Mouse (Mus musculus): ENCODE data around the gene Wdr34.
"Not testable (repeated sequence)": the region's sequence is repeated elsewhere in the genome, so short reads cannot be mapped to it uniquely, and the experiment has no call there.

Wdr34 gene

GRCm38 (mm10) chr2:30066046-30066901, 17.6 kb upstream of the Wdr34 start:
- DNase-seq (ENCODE audit: low spot score), result peak; percentile 82

DNA sequence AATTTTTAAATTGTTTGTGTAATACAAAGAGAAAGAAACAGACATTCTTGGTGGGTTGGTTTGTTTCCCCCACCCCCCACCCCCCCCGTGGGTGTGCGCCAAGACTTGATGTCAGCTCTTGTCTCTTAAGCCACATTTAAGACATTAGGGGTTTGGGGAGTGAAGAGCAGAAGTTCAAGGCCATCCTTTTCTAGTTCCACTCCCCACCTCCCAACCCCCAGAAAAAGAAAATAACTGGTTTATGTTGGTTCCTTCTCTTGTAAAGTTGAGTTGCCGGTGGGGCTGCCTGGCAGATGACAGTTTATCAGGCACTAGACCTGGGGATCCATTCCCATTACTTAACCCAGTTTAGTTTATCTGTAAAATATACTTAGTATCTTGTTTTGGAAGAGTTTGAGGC, 15.6 kb upstream of the Wdr34 start:
- no peak for DNase-seq (ENCODE audit: low spot score)

DNA sequence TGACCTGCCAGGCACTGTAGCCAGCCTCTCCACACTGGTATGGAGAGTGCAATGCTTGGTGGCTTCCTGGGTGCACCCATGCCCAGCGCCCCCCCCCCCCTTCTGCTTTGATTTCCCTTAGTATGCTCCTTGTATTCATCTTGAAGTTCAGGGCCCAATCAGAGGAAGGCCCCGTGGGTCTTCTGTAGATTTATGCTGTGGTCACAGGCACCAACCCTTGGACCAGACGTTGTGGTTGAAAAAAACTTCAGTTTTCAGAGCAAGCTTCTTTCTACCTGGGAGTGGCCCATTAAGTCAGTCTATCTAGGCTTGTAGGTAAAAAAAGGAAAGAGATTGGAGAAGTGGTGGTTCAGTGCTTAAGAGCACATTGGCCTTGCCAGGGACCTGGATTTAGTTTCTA, 15.1 kb upstream of the Wdr34 start:
- no peak for DNase-seq (ENCODE audit: low spot score)

DNA sequence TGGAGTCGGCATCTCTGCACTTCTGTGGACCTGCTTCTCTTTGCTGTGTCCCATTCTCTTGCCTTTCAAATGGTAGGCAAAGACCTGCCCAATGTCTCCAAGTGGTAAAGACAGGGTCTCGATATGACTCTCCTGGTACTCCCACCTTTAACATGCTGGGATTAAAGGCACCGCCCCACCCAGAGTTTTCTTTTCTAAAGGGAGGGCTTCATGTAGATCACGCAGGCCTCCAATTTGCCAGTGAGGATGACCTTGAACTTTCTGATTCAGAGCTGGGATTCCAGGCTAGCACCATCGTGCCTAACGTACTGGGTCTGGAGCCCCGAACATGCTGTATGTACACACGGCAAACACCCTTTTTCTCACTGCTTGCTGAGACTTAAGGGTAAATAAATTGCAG, 14.6 kb upstream of the Wdr34 start:
- DNase-seq (ENCODE audit: low spot score), result no peak

DNA sequence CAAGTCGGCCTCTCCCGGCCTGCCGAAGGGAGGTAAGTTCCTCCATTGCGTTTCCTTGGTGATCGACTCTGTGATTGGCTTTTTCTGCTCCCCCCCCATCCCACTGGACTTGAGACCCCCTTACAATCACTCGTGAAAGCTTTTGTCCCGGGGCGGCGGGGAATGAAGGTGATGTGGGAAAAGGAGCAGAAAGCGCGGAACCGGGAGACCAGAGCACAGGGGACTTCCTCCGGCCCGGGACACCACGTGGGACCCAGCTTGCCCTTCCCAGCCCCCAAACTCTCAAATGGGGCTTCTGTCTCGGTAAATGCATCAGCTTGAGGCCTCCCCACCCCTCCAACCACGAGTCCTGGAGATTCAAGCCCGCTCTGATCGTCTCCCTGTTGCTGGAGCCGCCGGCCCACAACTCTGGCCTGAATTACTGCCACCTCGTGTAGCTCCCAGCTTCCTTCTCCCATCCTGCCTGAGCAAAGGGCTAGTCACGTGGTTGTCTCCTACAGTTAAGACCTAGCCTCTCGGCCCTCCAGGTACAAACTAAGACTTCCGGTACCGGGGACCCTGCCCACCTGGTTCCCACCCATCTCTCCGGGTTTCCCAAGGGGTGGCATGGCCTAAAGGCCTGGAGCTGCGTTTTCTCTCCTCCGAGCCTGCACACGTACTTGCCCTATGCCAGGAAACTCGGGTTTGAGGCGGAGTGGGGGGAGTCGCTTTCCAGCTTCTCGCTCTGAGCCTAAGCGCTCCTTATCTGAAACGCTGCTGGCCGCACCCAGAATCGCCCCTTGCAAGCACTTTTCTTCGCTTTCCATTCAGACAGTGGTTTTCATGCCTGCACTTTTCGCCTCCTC, 13.8 kb upstream of the Wdr34 start:
- no peak for DNase-seq (ENCODE audit: low spot score)

- no peak for DNase-seq (ENCODE audit: low spot score)
Measured at GRCm38 (mm10) chr2:30061215-30062166, 12.8 kb upstream of the Wdr34 start.

DNA sequence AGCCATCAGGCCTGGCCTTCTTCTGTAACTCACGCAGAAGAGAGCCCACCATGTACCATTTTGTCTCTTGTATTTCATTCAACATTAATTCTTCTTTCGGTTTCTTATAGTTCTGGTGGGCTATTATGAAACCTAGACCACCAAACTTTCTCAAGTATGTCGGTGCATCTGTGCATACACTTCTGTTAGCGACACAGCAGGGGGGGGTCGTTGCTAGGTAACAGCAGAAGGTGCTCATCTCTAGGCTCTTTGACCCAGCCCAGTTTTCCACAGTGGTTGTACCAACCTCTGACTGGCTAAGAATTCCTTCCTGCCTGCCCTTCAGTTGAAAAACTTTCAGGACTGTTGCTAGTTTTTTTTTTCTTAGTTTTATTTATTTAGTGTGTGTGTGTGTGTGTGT, 9.7 kb upstream of the Wdr34 start:
- no peak for DNase-seq (ENCODE audit: low spot score)

- no peak for DNase-seq (ENCODE audit: low spot score)
Measured at GRCm38 (mm10) chr2:30057223-30057904, 8.7 kb upstream of the Wdr34 start, which contains the start of gene Set. Gene Set, plus strand, starts transcription at chr2:30057378.

GRCm38 (mm10) chr2:30056736-30057135, 8.1 kb upstream of the Wdr34 start:
- DNase-seq (ENCODE audit: low spot score), result no peak

DNA sequence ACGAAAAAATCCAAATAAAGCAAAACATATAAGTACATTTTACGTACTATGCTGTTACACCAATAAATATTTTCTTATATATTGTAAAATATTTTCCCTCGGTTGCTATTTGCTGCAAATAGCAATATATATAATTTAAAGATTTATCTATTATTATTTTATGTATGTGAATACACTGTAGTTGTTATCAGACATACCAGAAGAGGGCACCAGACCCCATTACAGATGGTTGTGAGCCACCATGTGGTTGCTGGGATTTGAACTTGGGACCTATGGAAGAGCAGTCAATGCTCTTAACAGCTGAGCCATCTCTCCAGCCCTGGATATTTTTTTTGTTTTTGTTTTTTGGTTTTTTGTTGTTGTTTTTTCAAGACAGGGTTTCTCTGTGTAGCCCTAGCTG, 6.6 kb upstream of the Wdr34 start:
- DNase-seq (ENCODE audit: low spot score), result not testable (repeated sequence)

- no peak for DNase-seq (ENCODE audit: low spot score)
Measured at GRCm38 (mm10) chr2:30051992-30052761, 3.5 kb upstream of the Wdr34 start.

GRCm38 (mm10) chr2:30049831-30050230, 1.1 kb upstream of the Wdr34 start:
- DNase-seq (ENCODE audit: low spot score), result no peak

- DNase-seq (ENCODE audit: low spot score), result no peak
Measured at GRCm38 (mm10) chr2:30048101-30048501, 580 bp downstream of the Wdr34 start.

- no peak for DNase-seq (ENCODE audit: low spot score)
Measured at GRCm38 (mm10) chr2:30047127-30047526, 1.6 kb downstream of the Wdr34 start.

- DNase-seq (ENCODE audit: low spot score), result no peak
Measured at GRCm38 (mm10) chr2:30044550-30044949, 4.1 kb downstream of the Wdr34 start.

- DNase-seq (ENCODE audit: low spot score), result peak; percentile 53
Measured at GRCm38 (mm10) chr2:30042445-30042844, 6.2 kb downstream of the Wdr34 start.

DNA sequence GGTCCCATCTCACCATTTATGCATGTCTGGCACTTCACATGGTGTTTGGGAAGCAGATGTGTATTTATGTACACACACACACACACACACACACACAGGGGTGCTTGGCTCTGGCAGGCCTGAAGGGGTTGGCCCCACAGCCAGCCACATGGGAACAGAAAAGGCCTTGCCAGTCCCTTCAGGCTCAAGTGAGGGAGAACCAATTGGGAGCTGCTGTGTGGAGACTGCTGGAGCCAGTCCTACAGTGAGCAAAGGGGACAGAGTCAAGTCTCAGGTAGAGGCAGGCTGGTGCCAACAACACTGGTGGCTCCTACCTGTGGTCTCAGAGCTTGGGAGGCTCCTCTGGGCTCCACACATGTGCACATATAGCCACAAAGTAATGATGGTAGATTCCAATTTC, 9.0 kb downstream of the Wdr34 start:
- no peak for DNase-seq (ENCODE audit: low spot score)

DNA sequence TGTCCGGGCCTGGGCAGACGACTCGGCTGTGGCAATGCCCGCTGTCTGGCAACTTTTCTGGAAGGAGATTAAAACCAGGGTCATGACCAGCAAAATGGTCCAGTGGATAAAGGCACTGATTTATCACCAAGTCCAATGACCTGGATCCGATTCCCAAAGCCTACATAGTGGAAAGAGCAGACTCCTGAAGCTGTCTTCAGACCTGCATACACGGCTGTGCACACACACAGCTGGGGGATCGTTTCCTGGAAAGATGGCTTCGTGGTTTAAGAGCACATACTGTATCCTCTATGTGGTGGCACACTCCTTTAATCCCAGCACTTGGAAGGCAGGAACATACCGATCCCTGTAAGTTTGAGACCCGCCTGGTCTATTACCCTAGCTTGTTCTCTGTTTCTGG, 10.3 kb downstream of the Wdr34 start:
- DNase-seq (ENCODE audit: low spot score), result no peak

DNA sequence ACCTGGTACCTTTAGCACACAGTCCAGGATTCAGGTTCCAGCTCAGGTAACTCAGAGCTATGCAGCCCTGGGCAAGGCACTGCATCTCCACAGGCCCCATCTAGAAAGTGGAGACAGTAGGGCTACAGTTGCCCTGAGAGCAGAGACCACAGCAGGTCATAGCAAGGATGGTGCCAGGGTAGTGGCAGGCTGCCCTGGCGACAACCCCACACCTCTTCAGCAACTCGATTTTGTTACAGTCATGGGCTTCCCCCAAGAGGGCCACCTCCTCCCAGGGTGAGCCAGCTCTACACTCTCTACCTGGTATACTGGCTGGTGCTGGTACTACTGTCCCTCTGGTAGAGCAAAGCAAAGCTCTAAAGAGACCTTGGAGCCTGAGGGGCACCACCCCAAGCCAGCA, 10.9 kb downstream of the Wdr34 start:
- no peak for DNase-seq (ENCODE audit: low spot score)

DNA sequence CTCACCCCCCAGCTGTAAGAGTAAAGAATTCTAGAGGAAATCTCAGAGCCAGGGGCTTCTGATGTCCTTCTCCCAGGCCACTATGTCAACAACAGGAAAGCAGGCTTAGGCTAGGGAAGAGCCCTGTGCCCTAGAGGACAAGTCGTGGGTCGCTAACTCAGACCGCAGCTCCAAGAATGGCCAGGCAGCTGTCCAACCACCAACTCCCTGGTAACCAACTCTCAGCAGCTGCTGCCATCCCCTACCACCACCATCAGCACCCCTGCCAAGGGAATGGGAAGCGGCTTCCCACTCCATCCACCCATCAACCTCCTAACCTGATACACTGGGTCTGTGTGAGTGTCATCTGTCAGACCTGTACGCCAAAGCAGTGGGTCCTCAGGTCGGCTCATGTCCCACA, 15.7 kb downstream of the Wdr34 start:
- no peak for DNase-seq (ENCODE audit: low spot score)

Measured in urinary bladder, postnatal 10 days (tissue).